Mouse (Mus musculus) E14TG2a.4 (cell line): ENCODE measurements around the gene Fam117a.

ENCODE experiments used
- CTCF ChIP-seq: conservative IDR thresholded peaks from 2 replicates; pipeline ENCODE4 v1.5.1; 2014; ENCODE audit warnings: low read length
- POU5F1 ChIP-seq: IDR thresholded peaks from 2 replicates; pipeline ENCODE4 v1.6.1; 2014; ENCODE audit warnings: low read length, borderline replicate concordance

- TF ChIP-seq CTCF: no peak
- no peak for TF ChIP-seq POU5F1
These were observed 6.2 kb upstream of the Fam117a start for GRCm38 (mm10) chr11:95330662-95331061.
